Mouse (Mus musculus): ENCODE data around the gene Gm21876.
"Not testable (repeated sequence)": the region's sequence is repeated elsewhere in the genome, so short reads cannot be mapped to it uniquely, and the experiment has no call there.

DNA sequence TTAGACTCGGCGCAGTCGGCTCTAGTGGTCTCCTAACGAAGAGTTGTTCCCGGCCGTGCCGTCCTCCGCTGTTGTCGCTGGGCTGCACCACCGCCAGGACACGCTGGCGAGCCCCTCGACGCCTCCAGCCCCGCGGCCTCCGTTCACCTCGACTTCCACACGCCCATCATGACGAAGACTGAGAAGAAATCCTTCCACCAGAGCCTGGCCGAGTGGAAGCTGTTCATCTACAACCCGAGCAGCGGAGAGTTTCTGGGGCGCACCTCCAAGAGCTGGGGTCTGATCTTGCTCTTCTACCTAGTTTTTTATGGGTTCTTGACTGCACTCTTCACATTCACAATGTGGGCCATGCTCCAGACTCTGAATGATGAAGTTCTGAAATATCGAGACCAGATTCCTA lies 28.8 kb downstream of the Gm21876 start:
- not testable (repeated sequence) for TF ChIP-seq CTCF (IDR thresholded peaks at IDR 0.05; ENCODE audit: borderline replicate concordance, insufficient read depth, low read length); POLR2A (IDR thresholded peaks at IDR 0.05; ENCODE audit: low read depth, low read length)

Measured in embryonic fibroblast, embryonic 13.5 days (primary cell).